Mouse (Mus musculus) neural tube, embryonic 13.5 days (tissue): ENCODE results near the gene Hecw1. TPM values are rescaled to one million over a fixed set of nuclear protein-coding genes. Genes with fewer than 3 reads are reported as not detected.
"Not testable (repeated sequence)": the region's sequence is repeated elsewhere in the genome, so short reads cannot be mapped to it uniquely, and the experiment has no call there.

Experiments
- ATAC-seq: fragments of 200-750 bp; cut with Nextera tagmentation; 2 replicates; pipeline ENCODE4 v1.8.0; 2017; ENCODE audit warnings: low read depth, mild to moderate bottlenecking, moderate TSS enrichment, moderate library complexity
- H3K27ac ChIP-seq: fragments of 300-500 bp; sonication (generic); replicated peaks from 2 replicates; pipeline ENCODE4 v1.5.1; 2015; ENCODE audit warnings: moderate library complexity, mild to moderate bottlenecking, inconsistent platforms
- H3K27me3 ChIP-seq: fragments of 300-500 bp; sonication (generic); 2 replicates; pipeline ENCODE4 v1.6.1; 2015; ENCODE audit warnings: mild to moderate bottlenecking, inconsistent platforms
- H3K36me3 ChIP-seq: fragments of 300-500 bp; sonication (generic); 2 replicates; pipeline ENCODE4 v1.6.1; 2015; ENCODE audit warnings: mild to moderate bottlenecking, inconsistent platforms
- H3K4me1 ChIP-seq: fragments of 300-500 bp; sonication (generic); replicated peaks from 2 replicates; pipeline ENCODE4 v1.6.1; 2015; ENCODE audit warnings: inconsistent platforms
- H3K4me2 ChIP-seq: fragments of 300-500 bp; sonication (generic); 2 replicates; pipeline ENCODE4 v1.6.1; 2015; ENCODE audit warnings: inconsistent platforms, mild to moderate bottlenecking, moderate library complexity
- H3K4me3 ChIP-seq: fragments of 300-500 bp; sonication (generic); 2 replicates; pipeline ENCODE4 v1.5.1; 2015; ENCODE audit warnings: mild to moderate bottlenecking, inconsistent platforms
- H3K9ac ChIP-seq: fragments of 300-500 bp; sonication (generic); 2 replicates; pipeline ENCODE4 v1.6.1; 2015; ENCODE audit warnings: moderate library complexity, mild to moderate bottlenecking, inconsistent platforms
- H3K9me3 ChIP-seq: fragments of 300-500 bp; sonication (generic); 2 replicates; pipeline ENCODE4 v1.6.1; 2016; ENCODE audit warnings: inconsistent platforms
- WGBS: fragments of 180-500 bp; shearing (Covaris S2); methylation state at CpG from one replicate; pipeline ENCODE4 v1.1.7; 2015; 5-methylcytosine and 5-hydroxymethylcytosine counted together
- polyA plus RNA-seq: library from polyadenylated mRNA; unstranded; fragments of >200 nt; fragmentation: Nextera tagmentation; extraction: Ambion mirVana; gene quantifications from 2 replicates; pipeline ENCODE4 v1.2.1, GENCODE M21; 2015

Gene Hecw1
- polyA plus RNA-seq, 1 experiment from 2014 or later = 34.8 TPM

DNA sequence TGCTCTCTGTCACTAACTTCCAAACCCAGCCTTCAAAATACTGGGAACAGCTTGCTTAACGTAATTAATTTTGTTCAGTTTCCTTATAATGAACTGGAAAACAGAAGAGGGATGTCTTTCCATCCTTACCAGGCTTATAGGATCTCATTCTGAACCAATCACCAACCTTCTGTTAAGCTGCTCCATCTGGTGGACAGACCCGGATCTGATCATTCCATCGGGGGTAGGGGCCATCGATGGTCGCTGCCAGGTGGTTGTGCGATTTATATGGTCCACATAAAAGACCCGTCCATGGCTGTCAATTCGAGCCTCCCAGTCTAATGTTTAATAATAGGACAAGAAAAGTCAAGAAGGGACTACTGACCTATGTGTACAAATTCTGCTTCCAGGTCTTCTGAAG is 216.4 kb downstream of the Hecw1 start:
- no peak for ATAC-seq
- Histone ChIP-seq H3K4me2 (no peak overlapping the region), H3K9ac (no peak overlapping the region), H3K27me3 (no peaks in the 10 kb centered on the region), H3K9me3 (no peaks in the 10 kb centered on the region), H3K4me3 (no peak overlapping the region), H3K4me1 (no peaks in the 10 kb centered on the region), H3K36me3 (peaks cover 38% of the 10 kb centered on the region), H3K27ac (no peak overlapping the region)
- 27% methylated on average over 8 of the region's 8 CpGs for whole genome bisulfite sequencing

GRCm38 (mm10) chr13:14304103-14304502 is 218.9 kb downstream of the Hecw1 start:
- no peak overlapping the region for H3K4me3 ChIP-seq
- H3K27ac ChIP-seq = no peak overlapping the region
- peaks cover 42% of the 10 kb centered on the region for H3K36me3 ChIP-seq
- no peak overlapping the region for H3K4me2 ChIP-seq
- no peak overlapping the region for H3K9ac ChIP-seq
- 93% methylated on average over 1 of the region's 1 CpGs for WGBS
- no peaks in the 10 kb centered on the region for H3K27me3 ChIP-seq
- no peak for ATAC-seq
- no peaks in the 10 kb centered on the region for H3K4me1 ChIP-seq
- no peaks in the 10 kb centered on the region for H3K9me3 ChIP-seq

DNA sequence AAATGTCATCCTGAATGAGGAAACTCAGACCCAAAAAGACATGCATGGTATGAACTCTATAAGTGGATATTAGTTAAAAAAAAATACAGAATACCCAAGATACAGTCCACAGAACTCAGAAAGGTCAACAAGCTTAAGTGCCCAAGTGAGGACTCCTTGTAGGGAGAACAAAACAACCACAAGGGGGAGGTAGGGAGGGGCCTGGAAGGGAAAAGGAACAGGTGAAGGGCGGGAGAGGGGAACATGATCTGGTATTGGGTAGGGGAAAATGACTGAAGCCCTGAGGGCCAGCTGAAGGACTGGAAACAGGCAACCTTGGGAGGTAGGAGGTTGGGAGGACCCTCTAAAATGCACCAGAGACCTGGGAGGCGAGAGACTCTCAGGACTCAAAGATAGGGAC is 220.1 kb downstream of the Hecw1 start:
- Histone ChIP-seq H3K4me2 (no peak overlapping the region), H3K27me3 (no peaks in the 10 kb centered on the region), H3K4me3 (no peak overlapping the region), H3K36me3 (peaks cover 52% of the 10 kb centered on the region), H3K27ac (no peak overlapping the region), H3K9ac (no peak overlapping the region), H3K9me3 (no peaks in the 10 kb centered on the region), H3K4me1 (no peaks in the 10 kb centered on the region)
- WGBS = 62% methylated on average over 2 of the region's 2 CpGs
- ATAC-seq = no peak

GRCm38 (mm10) chr13:14290016-14290415 is 233.0 kb downstream of the Hecw1 start:
- H3K4me3 ChIP-seq = no peak overlapping the region
- peaks cover 16% of the 10 kb centered on the region for H3K36me3 ChIP-seq
- WGBS = 33% methylated on average over 1 of the region's 1 CpGs
- H3K4me1 ChIP-seq = no peaks in the 10 kb centered on the region
- no peak overlapping the region for H3K27ac ChIP-seq
- ATAC-seq = no peak
- no peak overlapping the region for H3K9ac ChIP-seq
- H3K4me2 ChIP-seq = no peak overlapping the region
- no peaks in the 10 kb centered on the region for H3K27me3 ChIP-seq
- no peaks in the 10 kb centered on the region for H3K9me3 ChIP-seq

GRCm38 (mm10) chr13:14271476-14271875 is 251.6 kb downstream of the Hecw1 start:
- Histone ChIP-seq H3K27me3 (no peaks in the 10 kb centered on the region), H3K9ac (no peak overlapping the region), H3K4me3 (no peak overlapping the region), H3K9me3 (no peaks in the 10 kb centered on the region), H3K27ac (no peak overlapping the region), H3K4me2 (no peak overlapping the region), H3K36me3 (peaks cover 32% of the 10 kb centered on the region), H3K4me1 (no peaks in the 10 kb centered on the region)
- ATAC-seq = no peak

- 42% methylated on average over 9 of the region's 9 CpGs for WGBS
- not testable (repeated sequence) for H3K4me3 ChIP-seq, H3K9ac ChIP-seq, ATAC-seq, H3K9me3 ChIP-seq, H3K4me1 ChIP-seq, H3K27ac ChIP-seq, H3K27me3 ChIP-seq, H3K4me2 ChIP-seq
- peaks cover 35% of the 10 kb centered on the region for H3K36me3 ChIP-seq
These were observed 262.1 kb downstream of the Hecw1 start for GRCm38 (mm10) chr13:14260939-14261338.

GRCm38 (mm10) chr13:14245946-14246345 is 277.1 kb downstream of the Hecw1 start:
- no peak overlapping the region for H3K27ac ChIP-seq
- peaks cover 14% of the 10 kb centered on the region; the same call in 1 of the 2 replicates for H3K36me3 ChIP-seq
- no peak overlapping the region for H3K4me3 ChIP-seq
- H3K9ac ChIP-seq = no peak overlapping the region
- H3K27me3 ChIP-seq = no peaks in the 10 kb centered on the region
- no peaks in the 10 kb centered on the region for H3K9me3 ChIP-seq
- no peaks in the 10 kb centered on the region for H3K4me1 ChIP-seq
- WGBS = 54% methylated on average over 2 of the region's 2 CpGs
- no peak overlapping the region for H3K4me2 ChIP-seq
- no peak for ATAC-seq

DNA sequence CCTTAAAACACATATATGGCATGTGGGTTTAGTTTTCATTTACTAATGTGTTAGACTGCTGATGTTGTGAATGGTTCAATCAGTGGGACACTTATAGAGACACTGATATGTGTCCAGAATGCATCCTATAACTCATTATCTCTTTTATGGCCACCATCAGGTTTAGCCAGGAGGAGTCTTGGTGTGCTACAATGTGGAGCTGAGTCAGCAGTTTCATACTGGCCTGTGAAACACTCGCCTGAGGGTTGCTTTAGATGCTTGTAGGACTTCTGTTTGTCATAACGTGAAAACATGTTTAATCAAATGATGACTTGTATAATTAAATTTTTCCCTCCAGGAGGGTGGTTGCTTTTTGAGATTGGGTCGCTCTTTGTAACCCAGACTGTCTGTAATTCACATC is 343.4 kb downstream of the Hecw1 start:
- no peaks in the 10 kb centered on the region for H3K9me3 ChIP-seq
- no peak overlapping the region for H3K9ac ChIP-seq
- no peak overlapping the region for H3K27ac ChIP-seq
- 79% methylated on average over 3 of the region's 3 CpGs for WGBS
- no peaks in the 10 kb centered on the region for H3K27me3 ChIP-seq
- no peak overlapping the region for H3K4me3 ChIP-seq
- no peaks in the 10 kb centered on the region for H3K4me1 ChIP-seq
- H3K36me3 ChIP-seq = peaks cover 14% of the 10 kb centered on the region; the same call in 1 of the 2 replicates
- H3K4me2 ChIP-seq = no peak overlapping the region
- no peak for ATAC-seq

GRCm38 (mm10) chr13:14177989-14178388 is 345.0 kb downstream of the Hecw1 start:
- Histone ChIP-seq H3K27ac (no peak overlapping the region), H3K27me3 (no peaks in the 10 kb centered on the region), H3K9ac (no peak overlapping the region), H3K9me3 (no peaks in the 10 kb centered on the region), H3K4me1 (no peaks in the 10 kb centered on the region), H3K4me3 (no peak overlapping the region), H3K4me2 (no peak overlapping the region), H3K36me3 (peaks cover 10% of the 10 kb centered on the region; the same call in 1 of the 2 replicates)
- 96% methylated on average over 1 of the region's 1 CpGs for WGBS
- no peak for ATAC-seq

Other genes starting within 250 kb of the Hecw1 start
- 135 and 146 TPM in 2 replicates for gene Mrpl32, start 89.9 kb upstream of the Hecw1 start, polyA plus RNA-seq
- 199 and 202 TPM in 2 replicates for gene Psma2, start 90.0 kb upstream of the Hecw1 start, polyA plus RNA-seq
- 38.3 and 41.6 TPM in 2 replicates for gene AW209491, start 106.9 kb upstream of the Hecw1 start, polyA plus RNA-seq